Mouse (Mus musculus) thymus, adult 2 months (tissue): ENCODE measurements around the gene Plekhh3. TPM values are rescaled to one million over a fixed set of nuclear protein-coding genes. Genes with fewer than 3 reads are reported as not detected.

Experiments used
- DNase-seq: peaks from one replicate; pipeline ENCODE4 v3.0.0; 2021
- H3K27ac ChIP-seq: fragments of 200-500 bp; 2 replicates; pipeline ENCODE4 v1.5.1; 2012; ENCODE audit warnings: low read length, control low read depth; ENCODE audit not compliant: control insufficient read depth, insufficient read depth
- H3K27me3 ChIP-seq: fragments of 200-500 bp; 2 replicates; pipeline ENCODE4 v1.6.1; 2012; ENCODE audit warnings: mild to moderate bottlenecking, low read length, moderate library complexity, mixed read lengths; ENCODE audit not compliant: control insufficient read depth, insufficient read depth
- H3K36me3 ChIP-seq: fragments of 200-500 bp; 2 replicates; pipeline ENCODE4 v1.6.1; 2012; ENCODE audit warnings: mild to moderate bottlenecking, low read length, moderate library complexity; ENCODE audit not compliant: control insufficient read depth, insufficient read depth
- H3K4me1 ChIP-seq: fragments of 200-500 bp; replicated peaks from 2 replicates; pipeline ENCODE4 v1.6.1; 2012; ENCODE audit warnings: low read length; ENCODE audit not compliant: control insufficient read depth, insufficient read depth
- H3K4me3 ChIP-seq: fragments of 200-500 bp; 2 replicates; pipeline ENCODE4 v1.5.1; 2012; ENCODE audit warnings: mild to moderate bottlenecking, low read length, control low read depth, moderate library complexity; ENCODE audit not compliant: control insufficient read depth, insufficient read depth
- CTCF ChIP-seq: fragments of 200-500 bp; IDR thresholded peaks from 2 replicates; pipeline ENCODE4 v1.5.1; 2012; ENCODE audit warnings: mild to moderate bottlenecking, control low read depth, low read length, moderate library complexity, borderline replicate concordance; ENCODE audit not compliant: control insufficient read depth, poor library complexity, insufficient read depth; ENCODE audit errors: extremely low read depth
- POLR2A ChIP-seq: fragments of 200-500 bp; IDR thresholded peaks from 2 replicates; pipeline ENCODE4 v1.6.1; 2012; ENCODE audit warnings: mild to moderate bottlenecking, low read length, control low read depth, moderate library complexity; ENCODE audit not compliant: control insufficient read depth, poor library complexity, insufficient read depth; ENCODE audit errors: extremely low read depth
- WGBS: fragments of 180-500 bp; shearing (Covaris S2); methylation state at CpG from one replicate; pipeline ENCODE4 v1.1.7; 2018; 5-methylcytosine and 5-hydroxymethylcytosine counted together
- polyA plus RNA-seq: library from polyadenylated mRNA; depleted of rRNA; stranded (reverse); fragments of >200 nt; gene quantifications from 2 replicates; pipeline ENCODE4 v1.2.3, GENCODE M21; 2012; rRNA removed

Gene Plekhh3
- polyA plus RNA-seq, 1 experiment = 11.9 TPM

DNA sequence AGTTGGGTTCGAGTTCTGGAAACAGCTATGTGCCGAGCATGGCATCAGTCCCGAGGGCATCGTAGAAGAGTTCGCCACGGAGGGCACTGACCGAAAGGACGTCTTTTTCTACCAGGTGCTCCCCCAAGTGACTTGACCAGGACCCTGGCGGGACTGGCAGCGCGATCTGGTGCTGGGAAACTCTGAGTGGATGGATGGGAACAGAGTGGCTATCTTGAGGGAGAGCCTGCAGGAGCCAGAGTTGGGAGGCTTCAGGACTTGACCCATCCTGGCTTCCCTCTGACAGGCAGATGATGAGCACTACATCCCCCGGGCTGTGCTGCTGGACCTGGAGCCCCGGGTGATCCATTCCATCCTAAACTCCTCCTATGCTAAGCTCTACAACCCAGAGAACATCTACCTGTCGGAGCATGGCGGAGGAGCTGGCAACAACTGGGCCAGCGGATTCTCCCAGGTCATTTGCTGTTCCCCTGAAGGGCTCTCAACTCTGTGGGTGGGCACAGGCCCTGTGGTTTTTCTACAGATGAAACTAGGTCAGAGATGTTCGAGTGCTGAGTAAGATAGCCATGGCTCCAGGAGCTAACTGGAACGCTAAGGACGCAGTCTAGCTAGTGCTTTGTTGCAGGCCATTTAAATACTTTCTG, 50.5 kb downstream of the Plekhh3 start:
- peaks cover 5% of the 10 kb centered on the region for H3K36me3 ChIP-seq
- no peak overlapping the region for H3K27ac ChIP-seq
- DNase-seq = no peak
- TF ChIP-seq POLR2A = no peak
- no peak for TF ChIP-seq CTCF
- H3K27me3 ChIP-seq = no peaks in the 10 kb centered on the region
- peak overlapping the region; percentile 63 for H3K4me3 ChIP-seq
- WGBS = 27% methylated on average over 19 of the region's 19 CpGs
- peaks cover 12% of the 10 kb centered on the region for H3K4me1 ChIP-seq

DNA sequence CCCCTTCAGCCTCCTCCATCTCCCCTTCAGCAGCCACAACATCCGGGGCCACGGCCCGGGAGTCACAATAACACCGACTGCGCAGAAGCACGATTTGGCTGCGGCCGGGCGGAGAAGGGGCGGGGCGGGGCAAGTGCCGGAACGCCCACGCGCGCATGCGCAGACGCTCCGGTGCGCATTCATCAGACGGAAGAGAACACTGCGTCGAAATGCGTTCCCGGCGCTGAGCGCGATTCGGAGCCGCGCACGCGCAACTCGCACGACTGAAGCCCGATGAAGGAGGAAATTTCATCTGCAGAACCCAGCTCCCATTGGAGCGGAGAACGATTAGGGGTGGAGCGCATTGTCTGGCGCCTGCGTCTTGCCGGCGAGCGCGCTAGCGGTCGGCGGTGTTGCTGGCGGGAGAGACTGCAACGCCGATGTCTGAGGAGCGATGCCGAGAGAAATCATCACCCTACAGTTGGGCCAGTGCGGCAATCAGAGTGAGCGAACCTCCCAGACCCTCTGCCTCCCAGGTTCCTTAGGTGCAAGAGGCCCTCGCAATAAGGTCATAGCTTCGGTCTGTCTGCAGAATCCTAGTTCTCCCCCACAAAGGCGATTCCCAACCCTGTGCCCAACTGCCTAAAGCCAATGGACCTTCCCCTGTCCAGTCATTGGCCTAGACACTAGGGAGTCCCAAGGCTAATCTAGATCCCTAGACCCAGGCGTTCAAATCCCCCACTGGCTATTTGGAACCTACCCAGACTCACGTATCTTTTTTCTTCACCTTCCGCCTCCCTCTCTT, 51.2 kb downstream of the Plekhh3 start, which contains the start of the genes Retreg3 and Tubg1:
Gene Retreg3, minus strand, starts transcription at position 133 of the 784 bp plus-strand sequence.
Gene Tubg1, plus strand, starts transcription at position 178 of the 784 bp plus-strand sequence.
- under 1% methylated on average over 61 of the region's 61 CpGs for WGBS

DNA sequence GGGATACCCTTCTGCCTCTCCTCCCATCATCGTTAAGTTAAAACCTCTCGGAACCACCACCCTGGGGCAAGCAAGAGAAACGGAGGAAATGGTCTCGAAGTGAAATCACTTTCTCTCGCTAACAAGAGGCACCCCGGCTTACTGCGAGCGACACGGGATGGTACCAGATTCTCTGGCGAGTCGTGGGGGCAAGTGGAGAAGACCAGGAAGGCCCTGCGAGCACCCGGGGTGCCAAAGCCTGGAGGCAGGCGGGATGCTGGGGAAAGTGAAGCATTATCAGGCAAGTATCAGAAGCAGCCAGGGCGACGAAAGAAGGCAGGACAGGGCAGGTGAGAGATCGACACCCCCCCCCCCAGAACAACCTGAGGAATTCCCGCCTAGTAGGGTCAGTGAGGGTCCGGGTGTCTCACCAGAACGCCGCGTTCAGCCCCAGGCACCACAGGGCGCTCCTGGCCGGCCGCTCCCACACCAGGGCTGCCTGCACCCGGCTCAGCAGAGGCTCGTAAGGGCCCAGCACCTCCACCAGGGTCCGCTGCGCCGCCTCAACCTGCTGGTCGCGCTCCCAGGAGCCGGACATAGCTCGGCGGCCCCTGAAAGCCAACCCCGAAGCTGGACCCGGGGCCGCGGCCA, 51.9 kb downstream of the Plekhh3 start:
- H3K27me3 ChIP-seq = no peaks in the 10 kb centered on the region
- under 1% methylated on average over 39 of the region's 39 CpGs for WGBS
- TF ChIP-seq POLR2A = no peak
- no peak for TF ChIP-seq CTCF
- H3K36me3 ChIP-seq = no peaks in the 10 kb centered on the region; the same call in 1 of the 2 replicates
- DNase-seq = no peak
- peak overlapping the region; percentile 68 for H3K4me3 ChIP-seq
- H3K27ac ChIP-seq = peak overlapping the region; percentile 7; the same call in 1 of the 2 replicates
- peaks cover 12% of the 10 kb centered on the region for H3K4me1 ChIP-seq

More for the DNA sequence above, 51.2 kb downstream of the Plekhh3 start, which contains the start of the genes Retreg3 and Tubg1:
- Histone ChIP-seq H3K36me3 (no peaks in the 10 kb centered on the region; the same call in 1 of the 2 replicates), H3K27ac (peak within 1 kb of the TSS; percentile 17; the same call in 1 of the 2 replicates), H3K4me1 (peaks cover 12% of the 10 kb centered on the region), H3K4me3 (peak within 1 kb of the TSS; percentile 68), H3K27me3 (no peaks in the 10 kb centered on the region)
- DNase-seq = peak; percentile 99
- TF ChIP-seq POLR2A (peak; percentile 94), CTCF (peak; percentile 73)

DNA sequence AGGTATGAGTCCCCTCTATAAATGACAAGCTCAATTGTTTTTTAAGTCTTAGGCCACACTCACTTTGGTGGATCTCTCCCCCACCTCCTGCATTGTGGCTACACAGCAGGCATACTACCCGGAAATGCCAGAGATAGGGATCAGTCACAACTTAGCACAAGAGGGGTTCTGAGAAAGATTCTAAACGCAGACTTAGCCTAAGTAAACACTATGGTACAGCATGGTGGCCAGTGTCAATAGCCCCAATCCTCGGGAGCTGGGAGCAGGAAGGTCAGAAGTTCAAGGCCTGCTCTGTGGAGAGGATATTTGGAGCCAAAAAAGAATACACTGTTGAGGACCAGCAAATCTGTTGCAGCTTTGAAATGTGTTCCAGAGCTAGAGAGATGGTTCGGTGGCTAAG, 53.0 kb downstream of the Plekhh3 start:
- Histone ChIP-seq H3K36me3 (no peaks in the 10 kb centered on the region; the same call in 1 of the 2 replicates), H3K27me3 (no peaks in the 10 kb centered on the region), H3K27ac (peak overlapping the region; percentile 3; the same call in 1 of the 2 replicates), H3K4me1 (peaks cover 12% of the 10 kb centered on the region), H3K4me3 (no peak overlapping the region)
- WGBS = 26% methylated on average over 4 of the region's 4 CpGs
- DNase-seq = no peak
- TF ChIP-seq POLR2A = no peak
- no peak for TF ChIP-seq CTCF

GRCm38 (mm10) chr11:101115564-101115963, 55.6 kb downstream of the Plekhh3 start:
- no peaks in the 10 kb centered on the region for H3K27me3 ChIP-seq
- no peak for DNase-seq
- no peak overlapping the region for H3K27ac ChIP-seq
- H3K4me3 ChIP-seq = no peak overlapping the region
- no peak for TF ChIP-seq POLR2A
- 81% methylated on average over 2 of the region's 2 CpGs for WGBS
- peaks cover 5% of the 10 kb centered on the region; the same call in 1 of the 2 replicates for H3K36me3 ChIP-seq
- peaks cover 8% of the 10 kb centered on the region for H3K4me1 ChIP-seq

Other genes starting within 250 kb of the Plekhh3 start
- 140 and 147 TPM in 2 replicates for gene Stat3, start 231.8 kb downstream of the Plekhh3 start, polyA plus RNA-seq
- gene Cavin1, start 200.5 kb downstream of the Plekhh3 start, polyA plus RNA-seq = 18.9 and 22.4 TPM in 2 replicates
- 35.9 and 39.7 TPM in 2 replicates for gene Atp6v0a1, start 161.9 kb downstream of the Plekhh3 start, polyA plus RNA-seq
- gene Naglu, start 101.3 kb downstream of the Plekhh3 start, polyA plus RNA-seq = 24.3 and 25.2 TPM in 2 replicates
- 0.40 and 0.93 TPM in 2 replicates for gene Hsd17b1, start 92.9 kb downstream of the Plekhh3 start, polyA plus RNA-seq
- gene Coasy, start 88.8 kb downstream of the Plekhh3 start, polyA plus RNA-seq = 68.5 and 74.2 TPM in 2 replicates
- 79.1 and 110 TPM in 2 replicates for gene Mlx, start 84.1 kb downstream of the Plekhh3 start, polyA plus RNA-seq
- 6.0 and 6.1 TPM in 2 replicates for gene Psmc3ip, start 75.9 kb downstream of the Plekhh3 start, polyA plus RNA-seq
- 118 and 130 TPM in 2 replicates for gene Retreg3, start 51.5 kb downstream of the Plekhh3 start, polyA plus RNA-seq
- gene Tubg1, start 51.4 kb downstream of the Plekhh3 start, polyA plus RNA-seq = 50.3 and 67.4 TPM in 2 replicates
- 2.6 and 3.3 TPM in 2 replicates for gene Tubg2, start 15.4 kb downstream of the Plekhh3 start, polyA plus RNA-seq
- gene Cntnap1, start 828 bp downstream of the Plekhh3 start, polyA plus RNA-seq = 4.5 and 5.3 TPM in 2 replicates
- 2.9 and 3.9 TPM in 2 replicates for gene Ccr10, start 4.1 kb upstream of the Plekhh3 start, polyA plus RNA-seq
- gene Ezh1, start 55.1 kb upstream of the Plekhh3 start, polyA plus RNA-seq = 38.8 and 43.3 TPM in 2 replicates
- 13.5 and 20.5 TPM in 2 replicates for gene Ramp2, start 74.7 kb upstream of the Plekhh3 start, polyA plus RNA-seq
- 88.3 and 92.6 TPM in 2 replicates for gene Vps25, start 82.4 kb upstream of the Plekhh3 start, polyA plus RNA-seq
- 1.2 TPM in 2 replicates for gene Wnk4, start 89.2 kb upstream of the Plekhh3 start, polyA plus RNA-seq
- 0.71 and 0.84 TPM in 2 replicates for gene Cntd1, start 107.7 kb upstream of the Plekhh3 start, polyA plus RNA-seq
- gene Coa3, start 107.8 kb upstream of the Plekhh3 start, polyA plus RNA-seq = 245 and 273 TPM in 2 replicates
- 176 and 192 TPM in 2 replicates for gene Becn1, start 130.9 kb upstream of the Plekhh3 start, polyA plus RNA-seq
- 103 and 106 TPM in 2 replicates for gene Psme3, start 144.9 kb upstream of the Plekhh3 start, polyA plus RNA-seq
- 14.6 and 16.2 TPM in 2 replicates for gene Aoc2, start 153.7 kb upstream of the Plekhh3 start, polyA plus RNA-seq
- 11.8 and 12.1 TPM in 2 replicates for gene Aoc3, start 159.3 kb upstream of the Plekhh3 start, polyA plus RNA-seq
- 0.15 and 0.37 TPM in 2 replicates for gene G6pc, start 196.2 kb upstream of the Plekhh3 start, polyA plus RNA-seq
- 33.4 and 37.2 TPM in 2 replicates for gene Aarsd1, start 246.3 kb upstream of the Plekhh3 start, polyA plus RNA-seq